Mouse (Mus musculus) MEL (cell line): ENCODE data around the gene Zfand2a.

ENCODE experiments used
- CHD1 ChIP-seq: IDR thresholded peaks from 2 replicates; pipeline ENCODE4 v1.6.1; 2012; ENCODE audit warnings: low read depth, mild to moderate bottlenecking, inconsistent platforms, low read length, improper control_type of control experiment
- CTCF ChIP-seq, 3 experiments: IDR thresholded peaks in 2 of 3; conservative IDR thresholded peaks in 1 of 3; 2 replicates each; pipeline ENCODE4 v1.5.1; 2011 to 2012; ENCODE audit warnings: low read length in 3 of 3, low read depth in 2 of 3, mild to moderate bottlenecking in 2 of 3, improper control_type of control experiment in 1 of 3, inconsistent platforms in 1 of 3, mixed read lengths in 1 of 3, moderate library complexity in 1 of 3; ENCODE audit not compliant: control insufficient read depth in 1 of 3, insufficient read depth in 1 of 3, poor library complexity in 1 of 3, severe bottlenecking in 1 of 3
- EP300 ChIP-seq, 2 experiments: IDR thresholded peaks; 2 replicates each; pipeline ENCODE4 v1.6.1; 2011; ENCODE audit warnings: improper control_type of control experiment in 2 of 2, low read length in 2 of 2, low read depth in 1 of 2, mild to moderate bottlenecking in 1 of 2
- POLR2A ChIP-seq, 2 experiments: IDR thresholded peaks; 2 replicates each; pipeline ENCODE4 v1.6.1; 2011 to 2012; ENCODE audit warnings: low read length in 2 of 2, mild to moderate bottlenecking in 2 of 2, control low read depth in 1 of 2, improper control_type of control experiment in 1 of 2, low read depth in 1 of 2, moderate library complexity in 1 of 2; ENCODE audit not compliant: control insufficient read depth in 1 of 2, insufficient read depth in 1 of 2, poor library complexity in 1 of 2
- POLR2AphosphoS2 ChIP-seq: IDR thresholded peaks from 2 replicates; pipeline ENCODE4 v1.6.1; 2011; ENCODE audit warnings: low read length, improper control_type of control experiment
- RAD21 ChIP-seq: IDR thresholded peaks from 2 replicates; pipeline ENCODE4 v1.6.1; 2011; ENCODE audit warnings: mild to moderate bottlenecking, low read depth, low read length, improper control_type of control experiment
- USF1 ChIP-seq: IDR thresholded peaks from 2 replicates; pipeline ENCODE4 v1.6.1; 2014; ENCODE audit warnings: low read depth, mild to moderate bottlenecking, inconsistent platforms, low read length, improper control_type of control experiment, moderate library complexity

GRCm38 (mm10) chr5:139521987-139522386 lies 37.6 kb upstream of the Zfand2a start:
- TF ChIP-seq USF1 (no peak), CTCF (IDR thresholded peaks at IDR 0.05 in 2 of 3, conservative IDR thresholded peaks at IDR 0.05 in 1 of 3; ENCODE audit: control insufficient read depth in 1 of 3, insufficient read depth in 1 of 3, low read depth in 2 of 3, low read length in 3 of 3, poor library complexity in 1 of 3, severe bottlenecking in 1 of 3) (no peak), EP300 (IDR thresholded peaks at IDR 0.05; ENCODE audit: low read depth in 1 of 2, low read length in 2 of 2) (no peak), POLR2A (IDR thresholded peaks at IDR 0.05; ENCODE audit: control insufficient read depth in 1 of 2, insufficient read depth in 1 of 2, low read depth in 1 of 2, low read length in 2 of 2, poor library complexity in 1 of 2) (no peak), CHD1 (no peak), RAD21 (no peak), POLR2AphosphoS2 (no peak)
